Mouse (Mus musculus) hindbrain, embryonic 13.5 days (tissue): ENCODE data around the gene Prkag2. TPM values are rescaled to one million over a fixed set of nuclear protein-coding genes. Genes with fewer than 3 reads are reported as not detected.

ENCODE experiments used
- ATAC-seq: fragments of 200-750 bp; cut with Nextera tagmentation; 2 replicates; pipeline ENCODE4 v1.8.0; 2017; ENCODE audit warnings: moderate TSS enrichment; ENCODE audit not compliant: low FRiP score
- H3K27ac ChIP-seq: fragments of 300-500 bp; sonication (generic); 2 replicates; pipeline ENCODE4 v1.5.1; 2015; ENCODE audit warnings: inconsistent platforms, mild to moderate bottlenecking, moderate library complexity
- H3K27me3 ChIP-seq: fragments of 300-500 bp; sonication (generic); 2 replicates; pipeline ENCODE4 v1.6.1; 2015; ENCODE audit warnings: mild to moderate bottlenecking, inconsistent platforms
- H3K36me3 ChIP-seq: fragments of 300-500 bp; sonication (generic); 2 replicates; pipeline ENCODE4 v1.6.1; 2015; ENCODE audit warnings: mild to moderate bottlenecking, inconsistent platforms
- H3K4me1 ChIP-seq: fragments of 300-500 bp; sonication (generic); replicated peaks from 2 replicates; pipeline ENCODE4 v1.6.1; 2015; ENCODE audit warnings: inconsistent platforms
- H3K4me2 ChIP-seq: fragments of 300-500 bp; sonication (generic); 2 replicates; pipeline ENCODE4 v1.6.1; 2015; ENCODE audit warnings: inconsistent platforms, mild to moderate bottlenecking, moderate library complexity
- H3K4me3 ChIP-seq: fragments of 300-500 bp; sonication (generic); 2 replicates; pipeline ENCODE4 v1.5.1; 2015; ENCODE audit warnings: mild to moderate bottlenecking, inconsistent platforms
- H3K9ac ChIP-seq: fragments of 300-500 bp; sonication (generic); 2 replicates; pipeline ENCODE4 v1.6.1; 2015; ENCODE audit warnings: mild to moderate bottlenecking, inconsistent platforms
- H3K9me3 ChIP-seq: fragments of 300-500 bp; sonication (generic); 2 replicates; pipeline ENCODE4 v1.6.1; 2016; ENCODE audit warnings: inconsistent platforms
- WGBS: fragments of 180-500 bp; shearing (Covaris S2); methylation state at CpG from one replicate; pipeline ENCODE4 v1.1.7; 2015; 5-methylcytosine and 5-hydroxymethylcytosine counted together
- polyA plus RNA-seq: library from polyadenylated mRNA; unstranded; fragments of >200 nt; fragmentation: Nextera tagmentation; extraction: Ambion mirVana; gene quantifications from 2 replicates; pipeline ENCODE4 v1.2.1, GENCODE M21; 2015

Gene Prkag2
- polyA plus RNA-seq, 1 experiment from 2014 or later, result 82.3 TPM

DNA sequence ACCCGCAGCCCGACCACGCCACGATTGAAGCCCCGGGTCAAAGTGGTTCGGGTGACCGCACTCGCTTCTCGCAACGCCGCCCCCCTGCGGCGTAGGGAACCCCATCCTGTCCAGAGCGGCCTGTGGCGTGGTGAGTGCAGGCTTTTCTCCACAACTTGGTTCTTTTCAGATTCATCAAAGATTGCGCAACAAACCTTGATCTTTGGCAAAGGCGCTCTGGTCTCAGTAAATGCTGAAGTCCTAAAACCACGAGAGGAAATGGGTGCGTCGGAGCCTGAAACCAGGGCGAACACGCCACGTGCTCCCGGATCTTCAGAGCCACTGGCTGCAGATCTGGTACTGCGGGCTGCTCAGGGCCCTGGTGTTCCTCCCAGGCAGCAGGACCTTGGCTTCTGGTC is 683 bp upstream of the Prkag2 start:
- Histone ChIP-seq H3K27me3 (peaks cover 67% of the 10 kb centered on the region), H3K36me3 (no peaks in the 10 kb centered on the region), H3K9ac (peak overlapping the region; percentile 74), H3K9me3 (no peaks in the 10 kb centered on the region), H3K4me1 (peaks cover 36% of the 10 kb centered on the region), H3K27ac (no peak overlapping the region), H3K4me2 (peak overlapping the region; percentile 100), H3K4me3 (peak overlapping the region; percentile 63)
- 1% methylated on average over 25 of the region's 25 CpGs for WGBS
- 0 out of 2 replicates have a peak, but pooled peaks have one; percentile 37 for ATAC-seq

DNA sequence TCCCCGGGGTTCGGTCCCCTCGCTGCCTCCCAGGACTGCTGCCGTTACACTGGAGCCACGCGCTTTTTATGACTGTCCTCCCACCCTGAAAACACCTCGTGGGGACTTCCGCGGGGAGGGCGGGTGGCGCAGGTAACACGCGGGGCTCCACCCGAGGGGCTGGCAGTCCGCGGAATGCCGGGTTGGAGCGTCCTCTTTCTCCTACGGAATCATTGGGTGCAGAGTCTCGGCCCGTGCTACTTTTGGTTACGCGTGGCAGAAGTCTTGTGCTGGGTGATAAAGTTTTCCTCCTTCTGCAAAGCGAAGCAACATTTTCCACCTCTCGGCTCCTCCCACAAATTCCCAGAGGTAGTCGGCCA is 306 bp downstream of the Prkag2 start:
- peak overlapping the region; percentile 63 for H3K4me3 ChIP-seq
- H3K4me2 ChIP-seq, result peak overlapping the region; percentile 100
- peak overlapping the region; percentile 62 for H3K9ac ChIP-seq
- H3K36me3 ChIP-seq, result no peaks in the 10 kb centered on the region
- H3K4me1 ChIP-seq, result peaks cover 36% of the 10 kb centered on the region
- H3K27ac ChIP-seq, result no peak overlapping the region
- H3K9me3 ChIP-seq, result no peaks in the 10 kb centered on the region
- H3K27me3 ChIP-seq, result peaks cover 67% of the 10 kb centered on the region
- under 1% methylated on average over 26 of the region's 26 CpGs for WGBS
- 0 out of 2 replicates have a peak, but pooled peaks have one; percentile 11 for ATAC-seq

DNA sequence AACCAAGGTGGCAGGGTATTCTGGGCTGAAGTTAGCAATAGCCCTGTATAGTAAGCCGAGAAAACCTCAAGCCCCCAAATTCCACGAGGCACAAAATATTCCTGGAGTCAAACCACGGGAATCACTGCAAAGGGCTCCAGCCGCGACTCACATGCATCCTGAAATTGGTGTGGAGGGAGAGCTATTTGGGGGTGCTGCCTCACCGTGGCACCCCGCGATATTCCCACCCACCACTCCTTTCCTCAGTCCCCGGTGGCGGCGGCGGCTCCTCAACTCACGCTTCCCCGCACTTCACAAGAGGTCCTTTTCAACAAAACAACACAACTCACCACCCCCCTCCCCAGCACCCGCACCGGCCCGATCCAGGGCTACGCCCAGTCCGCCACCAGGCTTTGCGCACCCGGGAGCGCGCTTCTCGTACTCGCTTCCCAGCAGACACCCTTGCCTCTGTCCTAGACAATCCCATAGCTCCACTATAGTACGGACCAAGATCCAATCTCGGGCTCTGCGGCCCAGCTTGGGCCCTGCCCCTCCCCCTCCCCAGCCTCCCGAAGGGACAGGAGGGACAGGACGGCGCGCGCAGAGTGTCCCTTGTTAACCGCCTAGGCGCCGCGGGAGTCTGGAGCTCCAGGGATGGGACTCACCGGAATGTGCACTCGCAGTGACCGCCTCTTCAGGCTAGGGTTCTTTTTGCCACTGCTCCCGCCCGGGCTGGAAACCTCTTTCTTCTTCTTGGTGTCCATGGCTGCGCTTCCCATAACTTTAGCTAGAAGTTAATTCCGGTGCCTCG is 880 bp downstream of the Prkag2 start:
- ATAC-seq, result peak; percentile 68
- WGBS, result under 1% methylated on average over 45 of the region's 45 CpGs
- Histone ChIP-seq H3K27ac (no peak overlapping the region), H3K4me1 (peaks cover 30% of the 10 kb centered on the region), H3K27me3 (peaks cover 67% of the 10 kb centered on the region), H3K9me3 (no peaks in the 10 kb centered on the region), H3K36me3 (no peaks in the 10 kb centered on the region), H3K4me2 (peak overlapping the region; percentile 100), H3K9ac (peak overlapping the region; percentile 62), H3K4me3 (peak overlapping the region; percentile 63)

- peaks cover 56% of the 10 kb centered on the region for H3K27me3 ChIP-seq
- ATAC-seq, result no peak
- 75% methylated on average over 3 of the region's 3 CpGs for WGBS
Measured at GRCm38 (mm10) chr5:25097891-25098290, 2.6 kb downstream of the Prkag2 start.

DNA sequence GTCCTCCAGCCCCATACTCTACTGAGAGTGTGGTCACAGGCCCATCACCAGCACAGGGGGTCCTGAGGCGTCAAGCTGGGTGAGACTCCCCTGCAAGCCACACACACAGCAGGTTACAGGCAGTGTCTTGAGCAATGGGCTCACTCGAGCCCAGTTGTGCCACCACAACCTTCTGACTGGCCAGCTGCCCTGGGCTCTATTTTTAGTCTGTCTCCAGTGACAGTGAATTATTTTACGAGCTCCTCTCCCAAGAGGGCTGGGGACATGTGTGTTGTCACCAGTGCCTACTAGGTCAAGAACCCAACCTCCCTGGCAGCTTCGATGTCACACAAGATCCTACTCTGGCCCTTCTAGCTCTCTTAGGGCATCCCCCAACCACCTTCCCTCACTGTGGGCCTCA is 4.0 kb downstream of the Prkag2 start:
- Histone ChIP-seq H3K36me3 (no peaks in the 10 kb centered on the region), H3K4me2 (no peak overlapping the region), H3K4me1 (peaks cover 25% of the 10 kb centered on the region), H3K4me3 (no peak overlapping the region), H3K9me3 (no peaks in the 10 kb centered on the region), H3K27ac (no peak overlapping the region), H3K9ac (no peak overlapping the region), H3K27me3 (peaks cover 44% of the 10 kb centered on the region)
- no peak for ATAC-seq
- 78% methylated on average over 4 of the region's 4 CpGs for WGBS

More at GRCm38 (mm10) chr5:25097891-25098290, 2.6 kb downstream of the Prkag2 start:
- Histone ChIP-seq H3K9ac (no peak overlapping the region), H3K4me2 (no peak overlapping the region), H3K9me3 (no peaks in the 10 kb centered on the region), H3K4me3 (no peak overlapping the region), H3K36me3 (no peaks in the 10 kb centered on the region), H3K27ac (no peak overlapping the region), H3K4me1 (peaks cover 28% of the 10 kb centered on the region)

- Histone ChIP-seq H3K27me3 (peaks cover 8% of the 10 kb centered on the region), H3K4me3 (no peak overlapping the region), H3K27ac (no peak overlapping the region), H3K36me3 (no peaks in the 10 kb centered on the region), H3K4me1 (no peaks in the 10 kb centered on the region), H3K9ac (no peak overlapping the region), H3K4me2 (no peak overlapping the region), H3K9me3 (no peaks in the 10 kb centered on the region)
- ATAC-seq, result no peak
- WGBS, result 76% methylated on average over 8 of the region's 8 CpGs
Measured at GRCm38 (mm10) chr5:25092630-25093245, 7.7 kb downstream of the Prkag2 start.

DNA sequence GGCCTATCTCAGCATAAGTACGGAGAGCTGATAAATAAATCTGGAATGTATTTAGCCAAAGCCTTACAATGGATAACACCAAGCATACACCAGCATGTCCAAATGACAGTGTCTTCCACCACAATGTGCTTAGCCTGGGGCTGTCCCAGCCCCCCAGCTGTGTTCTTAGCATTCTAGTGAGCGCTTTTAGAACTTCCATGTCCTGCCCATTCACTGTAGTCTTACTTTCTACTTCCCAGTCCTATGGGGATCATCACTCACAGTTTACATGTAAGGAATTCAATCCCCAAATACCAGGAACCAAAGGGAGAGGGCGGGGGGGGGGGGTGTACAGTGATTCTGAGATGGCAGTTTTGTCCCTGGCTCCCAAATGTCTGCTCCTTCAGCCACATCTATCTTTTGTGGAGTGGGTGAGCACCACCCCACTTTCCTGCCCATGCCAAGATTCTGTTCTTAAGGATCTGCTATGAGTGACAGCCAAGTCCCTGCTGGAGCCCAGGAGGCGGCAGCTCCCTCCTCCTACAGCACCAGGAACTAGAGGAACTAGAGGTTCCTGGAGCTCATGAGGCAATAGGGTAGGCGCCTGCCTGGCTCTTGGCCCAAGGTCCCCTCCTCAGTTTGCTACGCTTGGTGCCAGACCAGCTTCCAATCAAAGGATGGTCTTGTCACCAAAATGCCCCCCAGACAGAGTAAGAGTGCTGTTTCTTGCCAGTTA is 11.0 kb downstream of the Prkag2 start:
- no peaks in the 10 kb centered on the region for H3K36me3 ChIP-seq
- H3K4me3 ChIP-seq, result no peak overlapping the region
- H3K27ac ChIP-seq, result no peak overlapping the region
- H3K27me3 ChIP-seq, result no peaks in the 10 kb centered on the region
- H3K9ac ChIP-seq, result no peak overlapping the region
- ATAC-seq, result no peak
- 74% methylated on average over 6 of the region's 6 CpGs for WGBS
- peaks cover 8% of the 10 kb centered on the region for H3K4me1 ChIP-seq
- H3K9me3 ChIP-seq, result no peaks in the 10 kb centered on the region
- no peak overlapping the region for H3K4me2 ChIP-seq

- no peak for ATAC-seq
- Histone ChIP-seq H3K27ac (no peak overlapping the region), H3K27me3 (no peaks in the 10 kb centered on the region), H3K4me3 (no peak overlapping the region), H3K36me3 (no peaks in the 10 kb centered on the region), H3K4me1 (peaks cover 8% of the 10 kb centered on the region), H3K4me2 (no peak overlapping the region), H3K9me3 (no peaks in the 10 kb centered on the region), H3K9ac (no peak overlapping the region)
- 62% methylated on average over 4 of the region's 4 CpGs for WGBS
Measured at GRCm38 (mm10) chr5:25088633-25089032, 11.8 kb downstream of the Prkag2 start.

DNA sequence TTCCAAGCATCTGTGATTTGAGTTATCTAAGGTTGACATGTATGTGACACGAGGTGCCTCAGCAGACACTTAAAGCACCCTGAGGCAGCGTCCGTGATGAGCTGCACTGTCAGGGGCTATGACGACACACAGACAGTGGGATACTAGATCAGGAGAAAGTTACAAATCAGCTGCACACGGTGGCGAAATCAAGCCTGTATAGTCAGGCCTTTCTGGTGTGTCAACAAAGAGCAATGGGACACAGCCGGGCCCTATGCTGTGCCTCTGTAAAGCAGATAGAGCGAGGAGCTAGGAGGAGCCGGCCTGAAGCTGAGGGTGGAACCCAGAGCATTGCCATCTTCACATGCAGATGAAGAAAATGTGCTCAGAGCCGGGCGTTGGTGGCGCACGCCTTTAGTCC is 12.3 kb downstream of the Prkag2 start:
- Histone ChIP-seq H3K4me2 (no peak overlapping the region), H3K9ac (no peak overlapping the region), H3K9me3 (no peaks in the 10 kb centered on the region), H3K4me3 (no peak overlapping the region), H3K27ac (no peak overlapping the region), H3K4me1 (peaks cover 8% of the 10 kb centered on the region), H3K27me3 (no peaks in the 10 kb centered on the region), H3K36me3 (no peaks in the 10 kb centered on the region)
- WGBS, result 88% methylated on average over 13 of the region's 13 CpGs
- ATAC-seq, result no peak

- Histone ChIP-seq H3K9ac (no peak overlapping the region), H3K4me3 (no peak overlapping the region), H3K27ac (no peak overlapping the region), H3K36me3 (no peaks in the 10 kb centered on the region), H3K4me2 (no peak overlapping the region), H3K9me3 (no peaks in the 10 kb centered on the region), H3K4me1 (peaks cover 8% of the 10 kb centered on the region), H3K27me3 (no peaks in the 10 kb centered on the region)
- ATAC-seq, result no peak
- 78% methylated on average over 7 of the region's 7 CpGs for WGBS
Measured at GRCm38 (mm10) chr5:25087064-25087463, 13.4 kb downstream of the Prkag2 start.

DNA sequence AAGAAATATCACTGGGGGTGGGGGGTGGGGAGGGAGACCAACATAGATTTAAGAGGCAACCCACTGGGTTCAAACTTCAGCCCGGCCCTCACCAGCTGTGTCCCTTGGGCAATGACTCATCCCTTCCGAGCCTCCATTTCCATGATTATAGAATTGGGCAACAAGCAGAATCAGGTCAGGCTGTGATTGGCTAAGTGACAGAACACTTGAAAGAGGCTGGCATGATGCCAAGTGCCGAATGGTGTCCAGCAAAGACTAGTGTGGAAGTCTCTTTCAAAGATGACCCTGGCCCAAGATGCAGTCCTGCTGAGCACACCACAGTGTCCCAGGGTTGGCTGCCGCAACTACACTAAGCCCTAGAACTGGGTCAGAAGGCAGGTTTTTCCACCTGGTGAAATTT is 14.2 kb downstream of the Prkag2 start:
- Histone ChIP-seq H3K4me2 (no peak overlapping the region), H3K4me3 (no peak overlapping the region), H3K4me1 (peaks cover 8% of the 10 kb centered on the region), H3K9ac (no peak overlapping the region), H3K9me3 (no peaks in the 10 kb centered on the region), H3K27me3 (no peaks in the 10 kb centered on the region), H3K27ac (no peak overlapping the region), H3K36me3 (no peaks in the 10 kb centered on the region)
- 37% methylated on average over 4 of the region's 4 CpGs for WGBS
- no peak for ATAC-seq

GRCm38 (mm10) chr5:25085170-25085569 is 15.3 kb downstream of the Prkag2 start:
- Histone ChIP-seq H3K4me2 (no peak overlapping the region), H3K9ac (no peak overlapping the region), H3K4me1 (peaks cover 8% of the 10 kb centered on the region), H3K4me3 (no peak overlapping the region), H3K36me3 (no peaks in the 10 kb centered on the region), H3K9me3 (no peaks in the 10 kb centered on the region), H3K27me3 (no peaks in the 10 kb centered on the region), H3K27ac (no peak overlapping the region)
- 93% methylated on average over 10 of the region's 10 CpGs for WGBS
- no peak for ATAC-seq
